Mouse (Mus musculus) lung, adult 18-20 months (tissue): ENCODE measurements around the gene Olfr330.
A peak's percentile ranks its signal among the peaks of the same experiment; 100 is the strongest.
"Not testable (repeated sequence)": the region's sequence is repeated elsewhere in the genome, so short reads cannot be mapped to it uniquely, and the experiment has no call there.

Source experiments
- DNase-seq, 2 experiments: peaks; one replicate each; pipeline ENCODE4 v3.0.0; 2022; ENCODE audit warnings: mixed read lengths in 2 of 2

Gene Olfr330

GRCm38 (mm10) chr11:58534736-58535135 is at the start of gene Olfr330:
Gene Olfr330 (minus strand): TSS chr11:58534836.
- not testable (repeated sequence) for DNase-seq

- DNase-seq: no peak
Observed at GRCm38 (mm10) chr11:58578636-58579035, 44.0 kb upstream of the Olfr330 start.

GRCm38 (mm10) chr11:58577430-58577829 is 42.8 kb upstream of the Olfr330 start, which contains the start of gene Olfr325:
Gene Olfr325 (plus strand): TSS chr11:58577730.
- no peak for DNase-seq

GRCm38 (mm10) chr11:58570405-58570804 is 35.8 kb upstream of the Olfr330 start, which contains the start of gene Olfr224:
Gene Olfr224 (minus strand): TSS chr11:58570553.
- DNase-seq: no peak

GRCm38 (mm10) chr11:58555536-58555935 is 20.9 kb upstream of the Olfr330 start, which contains the start of gene Olfr328:
Gene Olfr328 (minus strand): TSS chr11:58555636.
- no peak for DNase-seq

- DNase-seq: no peak
Observed at GRCm38 (mm10) chr11:58546322-58546721, 11.7 kb upstream of the Olfr330 start, which contains the start of gene Olfr329-ps. Gene Olfr329-ps (minus strand): TSS chr11:58546422.

- DNase-seq: peak; percentile 1 to 15
Observed at GRCm38 (mm10) chr11:58519756-58520155, 14.9 kb downstream of the Olfr330 start.

- peak; percentile 59 to 66 for DNase-seq
Observed at GRCm38 (mm10) chr11:58518916-58519315, 15.7 kb downstream of the Olfr330 start.

- DNase-seq: not testable (repeated sequence)
Observed at GRCm38 (mm10) chr11:58509058-58509457, 25.6 kb downstream of the Olfr330 start.

- not testable (repeated sequence) for DNase-seq
Observed at GRCm38 (mm10) chr11:58502472-58502871, 32.2 kb downstream of the Olfr330 start, which contains the start of gene Olfr331. Gene Olfr331 (minus strand): TSS chr11:58502572.

GRCm38 (mm10) chr11:58499290-58499689 is 35.3 kb downstream of the Olfr330 start:
- no peak for DNase-seq

- no peak for DNase-seq
Observed at GRCm38 (mm10) chr11:58498761-58499160, 35.9 kb downstream of the Olfr330 start.

GRCm38 (mm10) chr11:58492455-58492854 is 42.2 kb downstream of the Olfr330 start, which contains the start of gene Olfr332:
Gene Olfr332 (minus strand): TSS chr11:58492555.
- DNase-seq: no peak
